Mouse (Mus musculus): ENCODE results near the gene Vmn2r81. TPM values are rescaled to one million over a fixed set of nuclear protein-coding genes. Genes with fewer than 3 reads are reported as not detected.
"Not testable (repeated sequence)": the region's sequence is repeated elsewhere in the genome, so short reads cannot be mapped to it uniquely, and the experiment has no call there.

Vmn2r81 gene
- total RNA-seq (2021) = not detected
- long read RNA-seq, experiment 1 = 0 reads
- long read RNA-seq, experiment 2 = 0 reads

- not testable (repeated sequence) for DNase-seq
These were observed at the start of gene Vmn2r81 for GRCm38 (mm10) chr10:79247392-79247791. Gene Vmn2r81 (plus strand): TSS chr10:79247692.

- DNase-seq = not testable (repeated sequence)
These were observed 47.5 kb upstream of the Vmn2r81 start for GRCm38 (mm10) chr10:79199973-79200372.

- no peak for DNase-seq
These were observed 27.1 kb upstream of the Vmn2r81 start for GRCm38 (mm10) chr10:79220432-79220831.

- DNase-seq = no peak
These were observed 25.9 kb upstream of the Vmn2r81 start for GRCm38 (mm10) chr10:79221606-79222005.

- DNase-seq = no peak
These were observed 25.3 kb upstream of the Vmn2r81 start for GRCm38 (mm10) chr10:79222214-79222613.

- not testable (repeated sequence) for DNase-seq
These were observed 74.7 kb downstream of the Vmn2r81 start for GRCm38 (mm10) chr10:79322033-79322736.

- no peak for DNase-seq
These were observed 75.2 kb downstream of the Vmn2r81 start for GRCm38 (mm10) chr10:79322737-79323086.

Other genes with a start within 250 kb of the Vmn2r81 start
- not detected for gene Olfr1351, start 235.2 kb upstream of the Vmn2r81 start, total RNA-seq (2021)
- gene Olfr57, start 219.0 kb upstream of the Vmn2r81 start, total RNA-seq (2021) = not detected
- 1 to 10 TPM; 8.0 to 8.5 TPM for gene 2610008E11Rik, start 150.1 kb upstream of the Vmn2r81 start, total RNA-seq (2021)
- not detected for gene Vmn2r80, start 98.9 kb upstream of the Vmn2r81 start, total RNA-seq (2021)
- gene Vmn2r82, start 108.8 kb downstream of the Vmn2r81 start, total RNA-seq (2021) = not detected
- gene Vmn2r83, start 221.0 kb downstream of the Vmn2r81 start, total RNA-seq (2021) = not detected